Mouse (Mus musculus) myocyte (in vitro differentiated cells): ENCODE measurements around the gene Ugt1a8. TPM values are rescaled to one million over a fixed set of nuclear protein-coding genes. Genes with fewer than 3 reads are reported as not detected.

Experiments used
- H3K27me3 ChIP-seq: one replicate; pipeline ENCODE4 v1.6.1; 2011; ENCODE audit not compliant: control insufficient read depth, insufficient read depth, insufficient read length
- H3K36me3 ChIP-seq: one replicate; pipeline ENCODE4 v1.6.1; 2011; ENCODE audit not compliant: control insufficient read depth, insufficient read depth
- H3K4me2 ChIP-seq: one replicate; pipeline ENCODE4 v1.6.1; 2011; ENCODE audit warnings: low read depth, control low read depth
- H3K4me3 ChIP-seq: one replicate; pipeline ENCODE4 v1.5.1; 2011; ENCODE audit warnings: mild to moderate bottlenecking, control low read depth, moderate library complexity
- H3K79me2 ChIP-seq: one replicate; pipeline ENCODE4 v1.6.1; 2011; ENCODE audit not compliant: control insufficient read depth, insufficient read depth
- H3ac ChIP-seq: one replicate; pipeline ENCODE4 v1.6.1; 2011; ENCODE audit not compliant: control insufficient read depth, insufficient read length
- CEBPB ChIP-seq: IDR thresholded peaks from 2 replicates; pipeline ENCODE4 v1.6.1; 2011; ENCODE audit warnings: mild to moderate bottlenecking, moderate library complexity; ENCODE audit not compliant: poor library complexity, insufficient read depth, severe bottlenecking
- E2F4 ChIP-seq: IDR thresholded peaks from one replicate; pipeline ENCODE4 v1.6.1; 2011; ENCODE audit warnings: mild to moderate bottlenecking, control low read depth, moderate library complexity; ENCODE audit not compliant: insufficient read depth
- MAX ChIP-seq: IDR thresholded peaks from one replicate; pipeline ENCODE4 v1.6.1; 2011; ENCODE audit warnings: low read depth, mild to moderate bottlenecking, control low read depth
- MYOD1 ChIP-seq, 3 experiments: IDR thresholded peaks; one replicate each; pipeline ENCODE4 v1.6.1; 2011; ENCODE audit warnings: control low read depth in 2 of 3, low read depth in 2 of 3, mild to moderate bottlenecking in 2 of 3, moderate library complexity in 1 of 3; ENCODE audit not compliant: insufficient read length in 2 of 3, control insufficient read depth in 1 of 3
- MYOG ChIP-seq, 3 experiments: IDR thresholded peaks; one replicate each; pipeline ENCODE4 v1.6.1; 2011; ENCODE audit warnings: control low read depth in 2 of 3, low read depth in 2 of 3, mild to moderate bottlenecking in 2 of 3; ENCODE audit not compliant: insufficient read length in 2 of 3, control insufficient read depth in 1 of 3, insufficient read depth in 1 of 3
- POLR2A ChIP-seq: IDR thresholded peaks from one replicate; pipeline ENCODE4 v1.6.1; 2011; ENCODE audit warnings: low read depth, mild to moderate bottlenecking, control low read depth, moderate library complexity; ENCODE audit not compliant: insufficient read length
- POLR2AphosphoS2 ChIP-seq: IDR thresholded peaks from one replicate; pipeline ENCODE4 v1.6.1; 2011; ENCODE audit warnings: low read depth, control low read depth; ENCODE audit not compliant: insufficient read length
- REST ChIP-seq: IDR thresholded peaks from one replicate; pipeline ENCODE4 v1.6.1; 2011; ENCODE audit warnings: mild to moderate bottlenecking, control low read depth, moderate library complexity; ENCODE audit not compliant: insufficient read depth, insufficient read length
- SRF ChIP-seq: IDR thresholded peaks from one replicate; pipeline ENCODE4 v1.6.1; 2011; ENCODE audit warnings: low read depth; ENCODE audit not compliant: control insufficient read depth, insufficient read length
- TCF12 ChIP-seq: IDR thresholded peaks from one replicate; pipeline ENCODE4 v1.6.1; 2011; ENCODE audit warnings: mild to moderate bottlenecking, control low read depth; ENCODE audit not compliant: poor library complexity, insufficient read depth, severe bottlenecking
- TCF3 ChIP-seq: IDR thresholded peaks from one replicate; pipeline ENCODE4 v1.6.1; 2011; ENCODE audit warnings: low read depth, control low read depth; ENCODE audit not compliant: insufficient read length
- USF1 ChIP-seq: IDR thresholded peaks from one replicate; pipeline ENCODE4 v1.6.1; 2011; ENCODE audit warnings: low read depth, mild to moderate bottlenecking, control low read depth, moderate library complexity
- polyA plus RNA-seq: library from polyadenylated mRNA; unstranded; fragments of >200 nt; fragmentation: generic; extraction: Trizol; gene quantifications from one replicate; pipeline ENCODE4 v1.2.1, GENCODE M21; 2012; ENCODE audit warnings: missing spikeins

Gene Ugt1a8
- polyA plus RNA-seq, 1 experiment = not detected

DNA sequence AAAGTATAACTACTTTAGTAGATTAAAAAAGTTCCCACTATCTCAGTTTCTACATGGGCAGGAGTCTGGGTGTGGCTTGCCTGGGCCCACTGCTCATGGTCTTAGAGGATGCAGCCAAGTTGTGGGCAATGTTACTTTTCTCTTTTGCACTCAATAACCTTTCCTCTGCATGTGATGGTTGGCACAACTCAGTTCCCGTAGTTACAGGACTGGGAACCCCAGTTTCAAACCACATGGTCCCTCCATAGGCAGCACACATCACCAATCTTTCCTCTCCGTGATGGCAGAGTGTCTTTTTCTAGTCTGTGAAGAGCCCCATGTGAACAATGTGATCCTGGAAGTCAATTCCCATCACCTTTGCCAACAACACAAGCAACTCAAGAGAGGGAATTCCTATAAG, 139.9 kb downstream of the Ugt1a8 start:
- no peak overlapping the region for H3K4me2 ChIP-seq
- no peak overlapping the region for H3ac ChIP-seq
- no peak for TF ChIP-seq MYOD1 (IDR thresholded peaks at IDR 0.05; ENCODE audit: control insufficient read depth in 1 of 3, insufficient read length in 2 of 3, low read depth in 2 of 3)
- TF ChIP-seq USF1 = no peak
- no peak for TF ChIP-seq TCF12
- no peak for TF ChIP-seq SRF
- no peak for TF ChIP-seq REST
- no peak for TF ChIP-seq MYOG (IDR thresholded peaks at IDR 0.05; ENCODE audit: control insufficient read depth in 1 of 3, insufficient read depth in 1 of 3, insufficient read length in 2 of 3, low read depth in 2 of 3)
- TF ChIP-seq TCF3 = no peak
- no peak for TF ChIP-seq POLR2A
- TF ChIP-seq MAX = no peak
- no peak for TF ChIP-seq E2F4
- no peak for TF ChIP-seq POLR2AphosphoS2
- TF ChIP-seq CEBPB = no peak
- H3K4me3 ChIP-seq = no peak overlapping the region
- H3K79me2 ChIP-seq = no peaks in the 10 kb centered on the region
- H3K27me3 ChIP-seq = no peaks in the 10 kb centered on the region
- no peaks in the 10 kb centered on the region for H3K36me3 ChIP-seq

DNA sequence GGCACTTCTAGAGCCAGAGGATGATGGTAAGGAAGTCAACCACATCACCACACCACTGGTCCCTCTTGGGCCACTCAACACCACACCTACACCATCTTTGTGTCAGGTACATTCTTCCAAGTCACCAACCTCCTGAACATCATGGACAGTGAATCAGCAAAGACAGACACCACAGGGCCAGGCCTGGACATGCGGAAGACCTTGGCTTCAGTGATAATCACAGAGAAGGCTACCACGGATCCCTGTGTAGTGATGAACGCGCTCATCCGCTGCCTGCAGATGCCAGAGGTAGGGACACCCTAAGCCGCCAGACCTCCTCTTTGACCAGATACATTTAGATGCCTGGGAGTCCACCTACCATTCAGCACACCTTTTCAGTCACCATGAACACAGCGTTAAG, 140.5 kb downstream of the Ugt1a8 start:
- no peak overlapping the region for H3K4me2 ChIP-seq
- no peaks in the 10 kb centered on the region for H3K36me3 ChIP-seq
- H3ac ChIP-seq = no peak overlapping the region
- no peak for TF ChIP-seq MYOD1 (IDR thresholded peaks at IDR 0.05; ENCODE audit: control insufficient read depth in 1 of 3, insufficient read length in 2 of 3, low read depth in 2 of 3)
- no peak for TF ChIP-seq POLR2AphosphoS2
- no peaks in the 10 kb centered on the region for H3K79me2 ChIP-seq
- H3K4me3 ChIP-seq = no peak overlapping the region
- peaks cover 4% of the 10 kb centered on the region for H3K27me3 ChIP-seq

- H3K27me3 ChIP-seq = peaks cover 10% of the 10 kb centered on the region
- TF ChIP-seq MYOG (IDR thresholded peaks at IDR 0.05; ENCODE audit: control insufficient read depth in 1 of 3, insufficient read depth in 1 of 3, insufficient read length in 2 of 3, low read depth in 2 of 3) = no peak
- TF ChIP-seq CEBPB = no peak
- no peak for TF ChIP-seq REST
- no peak for TF ChIP-seq MAX
- no peak for TF ChIP-seq TCF12
- TF ChIP-seq E2F4 = no peak
- TF ChIP-seq TCF3 = no peak
- no peak for TF ChIP-seq POLR2AphosphoS2
- TF ChIP-seq USF1 = no peak
- TF ChIP-seq SRF = no peak
- H3K4me2 ChIP-seq = no peak overlapping the region
- H3K79me2 ChIP-seq = no peaks in the 10 kb centered on the region
- H3K36me3 ChIP-seq = no peaks in the 10 kb centered on the region
- H3ac ChIP-seq = no peak overlapping the region
- no peak overlapping the region for H3K4me3 ChIP-seq
Observed at GRCm38 (mm10) chr1:88229566-88229965, 142.0 kb downstream of the Ugt1a8 start.

DNA sequence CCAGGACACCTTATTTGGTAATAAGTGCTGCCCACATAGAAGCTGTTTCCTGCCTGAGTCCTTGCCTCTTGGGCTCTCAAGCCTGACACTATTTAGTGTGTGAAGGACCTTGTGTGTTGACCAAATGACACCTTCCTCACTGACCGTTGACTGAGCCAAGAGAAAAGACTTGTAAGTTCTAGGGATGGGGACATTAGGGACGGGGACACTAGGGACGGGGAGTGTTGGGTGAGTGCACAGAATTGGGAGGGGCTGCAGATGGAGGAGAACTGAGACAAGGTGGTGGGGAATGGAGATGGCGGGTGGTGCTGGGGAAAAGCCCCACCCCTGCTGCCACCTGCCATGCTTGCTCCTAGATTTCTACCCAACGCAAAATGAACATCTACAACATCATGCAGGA, 142.4 kb downstream of the Ugt1a8 start:
- H3K36me3 ChIP-seq = no peaks in the 10 kb centered on the region
- no peaks in the 10 kb centered on the region for H3K79me2 ChIP-seq
- H3K4me3 ChIP-seq = no peak overlapping the region
- peaks cover 14% of the 10 kb centered on the region for H3K27me3 ChIP-seq
- H3K4me2 ChIP-seq = no peak overlapping the region
- no peak overlapping the region for H3ac ChIP-seq
- no peak for TF ChIP-seq POLR2AphosphoS2
- TF ChIP-seq MYOD1 (IDR thresholded peaks at IDR 0.05; ENCODE audit: control insufficient read depth in 1 of 3, insufficient read length in 2 of 3, low read depth in 2 of 3) = no peak
- no peak for TF ChIP-seq USF1
- no peak for TF ChIP-seq SRF
- no peak for TF ChIP-seq TCF3
- TF ChIP-seq MAX = no peak
- TF ChIP-seq TCF12 = no peak

DNA sequence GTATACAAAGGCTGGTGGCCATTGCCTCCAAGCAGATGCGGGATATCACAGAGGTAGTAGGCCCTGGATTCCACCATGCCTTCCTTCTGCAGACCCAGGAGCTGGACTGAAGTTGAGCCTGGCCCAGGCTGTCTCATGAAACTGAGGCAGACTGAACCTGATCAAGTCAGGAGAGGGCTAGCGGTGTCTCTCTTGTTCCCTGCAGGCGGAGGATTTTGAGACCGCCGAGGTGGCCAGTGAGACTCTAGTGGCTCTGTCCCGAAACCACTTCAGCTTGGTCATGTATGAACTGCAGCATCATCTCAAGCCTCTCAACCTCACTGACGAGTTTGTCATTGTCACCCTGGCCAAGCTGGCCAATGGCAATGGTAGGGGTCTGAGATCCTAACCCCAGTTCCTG, 142.8 kb downstream of the Ugt1a8 start:
- no peaks in the 10 kb centered on the region for H3K36me3 ChIP-seq
- no peak overlapping the region for H3ac ChIP-seq
- no peak overlapping the region for H3K4me2 ChIP-seq
- TF ChIP-seq CEBPB (no peak), POLR2A (no peak), REST (no peak), MYOD1 (IDR thresholded peaks at IDR 0.05; ENCODE audit: control insufficient read depth in 1 of 3, insufficient read length in 2 of 3, low read depth in 2 of 3) (no peak), MAX (no peak), E2F4 (no peak)
- H3K79me2 ChIP-seq = no peaks in the 10 kb centered on the region
- H3K4me3 ChIP-seq = no peak overlapping the region
- H3K27me3 ChIP-seq = peaks cover 16% of the 10 kb centered on the region
